Mouse (Mus musculus) right cerebral cortex, postnatal 14 days (tissue): Measurements from ENCODE around the gene Gpd1.
"Not testable (repeated sequence)": the region's sequence is repeated elsewhere in the genome, so short reads cannot be mapped to it uniquely, and the experiment has no call there.

Experiments
- DNase-seq: peaks from one replicate; pipeline ENCODE4 v3.0.0; 2022

Gpd1 gene

GRCm38 (mm10) chr15:99723120-99723514 is 5.8 kb downstream of the Gpd1 start:
- DNase-seq = peak; percentile 33

GRCm38 (mm10) chr15:99723515-99724291 is 6.4 kb downstream of the Gpd1 start:
- peak; percentile 58 for DNase-seq

- DNase-seq = peak; percentile 57
These were observed 7.1 kb downstream of the Gpd1 start for GRCm38 (mm10) chr15:99724292-99725021.

GRCm38 (mm10) chr15:99725341-99726155 is 8.2 kb downstream of the Gpd1 start, which contains the start of gene Cox14:
Gene Cox14, plus strand, starts transcription at chr15:99725618.
- DNase-seq = peak; percentile 88

GRCm38 (mm10) chr15:99726549-99726948 is 9.2 kb downstream of the Gpd1 start:
- no peak for DNase-seq

- DNase-seq = not testable (repeated sequence)
These were observed 9.7 kb downstream of the Gpd1 start for GRCm38 (mm10) chr15:99727039-99727438.

GRCm38 (mm10) chr15:99727525-99727924 is 10.2 kb downstream of the Gpd1 start:
- DNase-seq = no peak

GRCm38 (mm10) chr15:99728211-99728610 is 10.9 kb downstream of the Gpd1 start:
- DNase-seq = no peak

- no peak for DNase-seq
These were observed 11.9 kb downstream of the Gpd1 start for GRCm38 (mm10) chr15:99729056-99729783.

- DNase-seq = no peak
These were observed 13.9 kb downstream of the Gpd1 start for GRCm38 (mm10) chr15:99731167-99731566.

GRCm38 (mm10) chr15:99731678-99732077 is 14.4 kb downstream of the Gpd1 start:
- no peak for DNase-seq

GRCm38 (mm10) chr15:99733186-99733585 is 15.9 kb downstream of the Gpd1 start:
- DNase-seq = no peak

GRCm38 (mm10) chr15:99735631-99736030 is 18.3 kb downstream of the Gpd1 start:
- peak; percentile 100 for DNase-seq

- no peak for DNase-seq
These were observed 19.4 kb downstream of the Gpd1 start for GRCm38 (mm10) chr15:99736675-99737074.

GRCm38 (mm10) chr15:99740229-99740628 is 22.9 kb downstream of the Gpd1 start:
- no peak for DNase-seq

- DNase-seq = no peak
These were observed 36.9 kb downstream of the Gpd1 start for GRCm38 (mm10) chr15:99754204-99754603.

GRCm38 (mm10) chr15:99767467-99767866 is 50.2 kb downstream of the Gpd1 start:
- DNase-seq = no peak

- DNase-seq = no peak
These were observed 51.4 kb downstream of the Gpd1 start for GRCm38 (mm10) chr15:99768761-99769160.

GRCm38 (mm10) chr15:99771004-99771500 is 53.7 kb downstream of the Gpd1 start:
- DNase-seq = no peak

GRCm38 (mm10) chr15:99771601-99772276 is 54.4 kb downstream of the Gpd1 start:
- DNase-seq = peak; percentile 29

GRCm38 (mm10) chr15:99772277-99772880 is 55.1 kb downstream of the Gpd1 start:
- peak; percentile 79 for DNase-seq

- not testable (repeated sequence) for DNase-seq
These were observed 55.4 kb downstream of the Gpd1 start, which contains the start of gene Cers5 for GRCm38 (mm10) chr15:99772881-99772924. Gene Cers5, minus strand, starts transcription at chr15:99772885.
